Mouse (Mus musculus) CD4-positive naive resting alpha-beta T cell, adult 57 days (primary cell): ENCODE results near the gene Rarres2. TPM values are rescaled to one million over a fixed set of nuclear protein-coding genes. Genes with fewer than 3 reads are reported as not detected.

ENCODE experiments used
- total RNA-seq: library from RNA; stranded (reverse); gene quantifications from one replicate; pipeline ENCODE4 v1.2.4, GENCODE M21; 2023

Rarres2 gene
- 13.6 TPM for total RNA-seq

DNA sequence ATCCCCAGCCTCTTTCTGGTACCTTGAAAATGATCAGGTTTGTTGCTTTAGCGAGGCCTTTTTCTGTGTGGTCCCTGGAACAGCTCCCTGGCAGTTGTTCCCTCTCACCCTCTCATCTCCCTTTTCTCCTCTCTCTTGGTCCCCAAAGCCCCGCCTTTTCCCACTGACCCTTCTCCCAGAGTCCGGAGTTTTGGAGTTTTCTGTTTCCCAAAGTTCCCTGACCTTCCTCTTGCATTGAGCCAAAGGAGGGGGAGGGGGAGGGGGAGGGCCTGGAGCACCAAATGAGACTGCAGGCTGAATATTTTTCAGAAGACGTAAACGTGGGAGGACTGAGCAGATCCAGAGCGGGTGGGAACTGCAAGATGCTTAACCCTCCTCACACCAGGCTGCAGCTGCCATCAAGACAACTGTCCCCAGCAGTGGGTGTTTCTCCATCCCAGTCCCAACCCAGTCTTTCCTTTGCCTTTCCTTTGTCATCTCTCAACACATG is at the start of gene Rarres2:
Gene Rarres2, minus strand, starts transcription at position 218 of the 490 bp plus-strand sequence.

GRCm38 (mm10) chr6:48601271-48602079 is 28.9 kb upstream of the Rarres2 start, which contains the start of gene Zfp775:
Gene Zfp775, plus strand, starts transcription at chr6:48602063.

DNA sequence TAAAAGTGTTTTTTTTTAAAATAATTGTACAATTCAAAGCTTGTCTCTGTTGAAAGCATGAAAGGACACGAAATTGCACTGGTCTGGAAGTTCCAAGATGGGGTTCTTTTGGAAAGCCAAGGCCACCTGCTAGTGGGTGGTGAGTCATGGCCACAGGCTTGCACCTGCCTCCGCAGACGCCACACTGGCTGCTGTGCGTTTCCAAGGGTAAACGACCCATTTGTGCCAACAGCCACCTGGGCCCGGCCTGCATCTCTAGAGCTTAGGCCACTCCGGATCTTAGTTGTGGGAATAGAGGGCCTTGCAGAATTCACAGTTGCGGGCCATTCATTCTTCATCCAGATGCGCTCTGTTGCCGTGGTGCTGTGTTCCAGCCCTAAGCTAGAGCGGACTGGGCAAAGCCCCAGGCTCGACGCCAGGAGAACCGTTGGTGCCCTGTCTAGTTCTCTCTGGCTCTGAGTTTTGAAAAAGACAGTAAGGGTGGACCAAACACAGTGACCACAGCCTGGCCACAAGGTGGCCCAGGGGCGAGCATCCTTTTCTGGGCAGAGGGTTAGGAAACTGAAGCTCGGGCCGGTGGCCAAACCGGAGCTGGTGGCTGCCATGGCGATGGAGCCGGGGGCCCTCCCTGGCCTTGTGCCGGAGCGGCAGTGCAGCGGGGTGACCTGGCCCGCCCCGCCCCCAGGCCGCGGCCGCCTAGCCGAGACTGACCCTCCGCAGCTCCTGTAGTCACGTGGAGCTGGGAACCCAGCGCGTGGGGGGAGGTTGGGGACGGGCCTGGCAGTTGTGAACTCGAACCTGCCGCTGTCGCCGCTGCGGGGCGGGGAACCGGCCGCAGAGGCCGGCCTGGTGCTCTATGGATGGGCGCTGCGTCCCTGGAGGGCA is 20.8 kb upstream of the Rarres2 start, which contains the start of the genes Repin1 and Gm44965:
Gene Repin1, plus strand, starts transcription at position 726 of the 885 bp plus-strand sequence.
Gene Gm44965, plus strand, starts transcription at position 784 of the 885 bp plus-strand sequence.

GRCm38 (mm10) chr6:48589194-48589750 is 16.7 kb upstream of the Rarres2 start, which contains the start of gene Gm45021:
Gene Gm45021, plus strand, starts transcription at chr6:48589610.

GRCm38 (mm10) chr6:48554280-48555103 is 18.1 kb downstream of the Rarres2 start, which contains the start of gene Lrrc61:
Gene Lrrc61, plus strand, starts transcription at chr6:48554796.

GRCm38 (mm10) chr6:48537105-48537954 is 35.3 kb downstream of the Rarres2 start, which contains the start of gene Atp6v0e2:
Gene Atp6v0e2, plus strand, starts transcription at chr6:48537615.

Other genes starting within 250 kb of the Rarres2 start
- gene Krba1, start 177.2 kb downstream of the Rarres2 start, total RNA-seq: 46.4 TPM
- gene Zfp467, start 127.0 kb downstream of the Rarres2 start, total RNA-seq: 11.4 TPM
- 0.21 TPM for gene Sspo, start 124.6 kb downstream of the Rarres2 start, total RNA-seq
- 2.7 TPM for gene Atp6v0e2, start 35.2 kb downstream of the Rarres2 start, total RNA-seq
- gene Lrrc61, start 18.0 kb downstream of the Rarres2 start, total RNA-seq: 46.1 TPM
- not detected for gene Gm45021, start 16.8 kb upstream of the Rarres2 start, total RNA-seq
- gene Repin1, start 21.1 kb upstream of the Rarres2 start, total RNA-seq: 2.5 TPM
- 2.7 TPM for gene Gm44965, start 21.2 kb upstream of the Rarres2 start, total RNA-seq
- gene Zfp775, start 29.3 kb upstream of the Rarres2 start, total RNA-seq: 7.6 TPM
- gene AI854703, start 54.0 kb upstream of the Rarres2 start, total RNA-seq: 1.7 TPM
- 136 TPM for gene Gimap8, start 74.4 kb upstream of the Rarres2 start, total RNA-seq
- 218 TPM for gene Gimap9, start 103.3 kb upstream of the Rarres2 start, total RNA-seq
- 370 TPM for gene Gimap4, start 111.8 kb upstream of the Rarres2 start, total RNA-seq
- 2,141 TPM for gene Gimap6, start 135.4 kb upstream of the Rarres2 start, total RNA-seq
- 19.3 TPM for gene Gm28053, start 145.8 kb upstream of the Rarres2 start, total RNA-seq
- gene Gimap7, start 145.8 kb upstream of the Rarres2 start, total RNA-seq: 37.7 TPM
- gene Gimap1, start 166.3 kb upstream of the Rarres2 start, total RNA-seq: 153 TPM
- 147 TPM for gene Gimap5, start 173.4 kb upstream of the Rarres2 start, total RNA-seq
- 591 TPM for gene Gimap3, start 198.1 kb upstream of the Rarres2 start, total RNA-seq